Mouse (Mus musculus) T-cell, adult 2 months (primary cell): ENCODE results near the gene Sidt2.

ENCODE experiments used
- DNase-seq: peaks from one replicate; pipeline ENCODE4 v3.0.0; 2022; ENCODE audit warnings: low spot score

Sidt2 gene

GRCm38 (mm10) chr9:45955107-45955963 is at the start of gene Sidt2:
Gene Sidt2, minus strand, starts transcription at chr9:45955258.
- peak; percentile 90 for DNase-seq

GRCm38 (mm10) chr9:46004529-46004928 is 49.5 kb upstream of the Sidt2 start:
- no peak for DNase-seq

- DNase-seq, result peak; percentile 49
Observed at GRCm38 (mm10) chr9:46003729-46004128, 48.7 kb upstream of the Sidt2 start.

GRCm38 (mm10) chr9:45999009-45999408 is 44.0 kb upstream of the Sidt2 start:
- no peak for DNase-seq

- no peak for DNase-seq
Observed at GRCm38 (mm10) chr9:45985229-45985567, 30.1 kb upstream of the Sidt2 start.

GRCm38 (mm10) chr9:45984409-45985228 is 29.6 kb upstream of the Sidt2 start:
- DNase-seq, result peak; percentile 89

GRCm38 (mm10) chr9:45983676-45984408 is 28.8 kb upstream of the Sidt2 start:
- DNase-seq, result no peak

GRCm38 (mm10) chr9:45981331-45981730 is 26.3 kb upstream of the Sidt2 start:
- peak; percentile 27 for DNase-seq

- DNase-seq, result no peak
Observed at GRCm38 (mm10) chr9:45980611-45981010, 25.6 kb upstream of the Sidt2 start.

- DNase-seq, result no peak
Observed at GRCm38 (mm10) chr9:45979778-45980177, 24.7 kb upstream of the Sidt2 start.

GRCm38 (mm10) chr9:45976884-45977283 is 21.8 kb upstream of the Sidt2 start:
- DNase-seq, result peak; percentile 15

GRCm38 (mm10) chr9:45963577-45963976 is 8.5 kb upstream of the Sidt2 start:
- no peak for DNase-seq

GRCm38 (mm10) chr9:45961855-45962254 is 6.8 kb upstream of the Sidt2 start:
- DNase-seq, result no peak

GRCm38 (mm10) chr9:45959661-45960060 is 4.6 kb upstream of the Sidt2 start:
- DNase-seq, result no peak

GRCm38 (mm10) chr9:45958851-45959250 is 3.8 kb upstream of the Sidt2 start:
- DNase-seq, result no peak

GRCm38 (mm10) chr9:45958023-45958670 is 3.1 kb upstream of the Sidt2 start:
- no peak for DNase-seq

GRCm38 (mm10) chr9:45954294-45955106 is 558 bp downstream of the Sidt2 start:
- DNase-seq, result peak; percentile 59

- no peak for DNase-seq
Observed at GRCm38 (mm10) chr9:45953511-45954293, 1.4 kb downstream of the Sidt2 start.

GRCm38 (mm10) chr9:45952890-45953289 is 2.2 kb downstream of the Sidt2 start:
- no peak for DNase-seq

GRCm38 (mm10) chr9:45952057-45952456 is 3.0 kb downstream of the Sidt2 start:
- no peak for DNase-seq
